Mouse (Mus musculus): ENCODE measurements around the gene Btg2. TPM values are rescaled to one million over a fixed set of nuclear protein-coding genes. Genes with fewer than 3 reads are reported as not detected.

Gene Btg2
- polyA plus RNA-seq (2012; rRNA removed): 16.0 and 19.8 TPM in 2 replicates

GRCm38 (mm10) chr1:134078802-134079476, at the start of gene Btg2:
Gene Btg2, minus strand, starts transcription at chr1:134079120.
- Histone ChIP-seq H3K4me1 (ENCODE audit: control insufficient read depth, insufficient read depth, low read length) (peaks cover 15% of the 10 kb centered on the region), H3K4me3 (ENCODE audit: insufficient read depth, low read length) (peak within 1 kb of the TSS; percentile 77), H3K27ac (ENCODE audit: insufficient read depth, low read length) (peak within 1 kb of the TSS; percentile 99)
- TF ChIP-seq CTCF (IDR thresholded peaks at IDR 0.05; ENCODE audit: extremely low read depth, insufficient read depth, low read length): no peak
- peak; percentile 97 for TF ChIP-seq POLR2A (IDR thresholded peaks at IDR 0.05; ENCODE audit: extremely low read depth, insufficient read depth, low read length)

GRCm38 (mm10) chr1:134122195-134122594, 43.3 kb upstream of the Btg2 start:
- TF ChIP-seq CTCF (IDR thresholded peaks at IDR 0.05; ENCODE audit: extremely low read depth, insufficient read depth, low read length): 0 out of 2 replicates have a peak, but pooled peaks have one; percentile 14
- TF ChIP-seq POLR2A (IDR thresholded peaks at IDR 0.05; ENCODE audit: extremely low read depth, insufficient read depth, low read length): no peak
- Histone ChIP-seq H3K4me1 (ENCODE audit: control insufficient read depth, insufficient read depth, low read length) (peaks cover 3% of the 10 kb centered on the region), H3K27ac (ENCODE audit: insufficient read depth, low read length) (no peak overlapping the region), H3K4me3 (ENCODE audit: insufficient read depth, low read length) (no peak overlapping the region)

GRCm38 (mm10) chr1:134120179-134120578, 41.3 kb upstream of the Btg2 start:
- Histone ChIP-seq H3K4me1 (ENCODE audit: control insufficient read depth, insufficient read depth, low read length) (peaks cover 3% of the 10 kb centered on the region), H3K27ac (ENCODE audit: insufficient read depth, low read length) (no peak overlapping the region), H3K4me3 (ENCODE audit: insufficient read depth, low read length) (no peak overlapping the region)
- TF ChIP-seq POLR2A (IDR thresholded peaks at IDR 0.05; ENCODE audit: extremely low read depth, insufficient read depth, low read length): no peak
- TF ChIP-seq CTCF (IDR thresholded peaks at IDR 0.05; ENCODE audit: extremely low read depth, insufficient read depth, low read length): peak; percentile 98

- H3K27ac ChIP-seq (ENCODE audit: insufficient read depth, low read length): no peak overlapping the region
- TF ChIP-seq POLR2A (IDR thresholded peaks at IDR 0.05; ENCODE audit: extremely low read depth, insufficient read depth, low read length): no peak
- no peak for TF ChIP-seq CTCF (IDR thresholded peaks at IDR 0.05; ENCODE audit: extremely low read depth, insufficient read depth, low read length)
- H3K4me3 ChIP-seq (ENCODE audit: insufficient read depth, low read length): no peak overlapping the region
- H3K4me1 ChIP-seq (ENCODE audit: control insufficient read depth, insufficient read depth, low read length): no peaks in the 10 kb centered on the region; the same call in 1 of the 2 replicates
Observed at GRCm38 (mm10) chr1:134117110-134117509, 38.2 kb upstream of the Btg2 start.

GRCm38 (mm10) chr1:134115424-134115823, 36.5 kb upstream of the Btg2 start:
- H3K4me3 ChIP-seq (ENCODE audit: insufficient read depth, low read length): no peak overlapping the region

GRCm38 (mm10) chr1:134114730-134115129, 35.8 kb upstream of the Btg2 start:
- Histone ChIP-seq H3K4me3 (ENCODE audit: insufficient read depth, low read length) (no peak overlapping the region), H3K27ac (ENCODE audit: insufficient read depth, low read length) (no peak overlapping the region), H3K4me1 (ENCODE audit: control insufficient read depth, insufficient read depth, low read length) (no peaks in the 10 kb centered on the region; the same call in 1 of the 2 replicates)
- TF ChIP-seq POLR2A (IDR thresholded peaks at IDR 0.05; ENCODE audit: extremely low read depth, insufficient read depth, low read length): no peak
- no peak for TF ChIP-seq CTCF (IDR thresholded peaks at IDR 0.05; ENCODE audit: extremely low read depth, insufficient read depth, low read length)

More at GRCm38 (mm10) chr1:134115424-134115823, 36.5 kb upstream of the Btg2 start:
- TF ChIP-seq CTCF (IDR thresholded peaks at IDR 0.05; ENCODE audit: extremely low read depth, insufficient read depth, low read length) (no peak), POLR2A (IDR thresholded peaks at IDR 0.05; ENCODE audit: extremely low read depth, insufficient read depth, low read length) (no peak)
- no peaks in the 10 kb centered on the region; the same call in 1 of the 2 replicates for H3K4me1 ChIP-seq (ENCODE audit: control insufficient read depth, insufficient read depth, low read length)
- H3K27ac ChIP-seq (ENCODE audit: insufficient read depth, low read length): no peak overlapping the region

GRCm38 (mm10) chr1:134114018-134114417, 35.1 kb upstream of the Btg2 start:
- no peak overlapping the region for H3K4me3 ChIP-seq (ENCODE audit: insufficient read depth, low read length)
- TF ChIP-seq POLR2A (IDR thresholded peaks at IDR 0.05; ENCODE audit: extremely low read depth, insufficient read depth, low read length): no peak
- TF ChIP-seq CTCF (IDR thresholded peaks at IDR 0.05; ENCODE audit: extremely low read depth, insufficient read depth, low read length): no peak
- no peaks in the 10 kb centered on the region; the same call in 1 of the 2 replicates for H3K4me1 ChIP-seq (ENCODE audit: control insufficient read depth, insufficient read depth, low read length)
- no peak overlapping the region for H3K27ac ChIP-seq (ENCODE audit: insufficient read depth, low read length)

GRCm38 (mm10) chr1:134113560-134113959, 34.6 kb upstream of the Btg2 start:
- Histone ChIP-seq H3K4me1 (ENCODE audit: control insufficient read depth, insufficient read depth, low read length) (no peaks in the 10 kb centered on the region; the same call in 1 of the 2 replicates), H3K4me3 (ENCODE audit: insufficient read depth, low read length) (no peak overlapping the region), H3K27ac (ENCODE audit: insufficient read depth, low read length) (no peak overlapping the region)
- TF ChIP-seq POLR2A (IDR thresholded peaks at IDR 0.05; ENCODE audit: extremely low read depth, insufficient read depth, low read length) (no peak), CTCF (IDR thresholded peaks at IDR 0.05; ENCODE audit: extremely low read depth, insufficient read depth, low read length) (no peak)

GRCm38 (mm10) chr1:134110979-134111378, 32.1 kb upstream of the Btg2 start, which contains the start of gene Chit1:
Gene Chit1, plus strand, starts transcription at chr1:134111242.
- H3K4me3 ChIP-seq (ENCODE audit: insufficient read depth, low read length): no peak within 1 kb of the TSS
- no peak within 1 kb of the TSS for H3K27ac ChIP-seq (ENCODE audit: insufficient read depth, low read length)
- no peaks in the 10 kb centered on the region; the same call in 1 of the 2 replicates for H3K4me1 ChIP-seq (ENCODE audit: control insufficient read depth, insufficient read depth, low read length)
- TF ChIP-seq CTCF (IDR thresholded peaks at IDR 0.05; ENCODE audit: extremely low read depth, insufficient read depth, low read length): no peak

- H3K27ac ChIP-seq (ENCODE audit: insufficient read depth, low read length): no peak overlapping the region
- H3K4me3 ChIP-seq (ENCODE audit: insufficient read depth, low read length): no peak overlapping the region
- H3K4me1 ChIP-seq (ENCODE audit: control insufficient read depth, insufficient read depth, low read length): no peaks in the 10 kb centered on the region
- TF ChIP-seq POLR2A (IDR thresholded peaks at IDR 0.05; ENCODE audit: extremely low read depth, insufficient read depth, low read length) (no peak), CTCF (IDR thresholded peaks at IDR 0.05; ENCODE audit: extremely low read depth, insufficient read depth, low read length) (no peak)
Observed at GRCm38 (mm10) chr1:134110449-134110848, 31.5 kb upstream of the Btg2 start.
